Mouse (Mus musculus): ENCODE results near the gene D1Ertd622e. TPM values are rescaled to one million over a fixed set of nuclear protein-coding genes. Genes with fewer than 3 reads are reported as not detected.

Gene D1Ertd622e
- total RNA-seq, 2 experiments from 2014 or later, result 50.6 to 53.9 TPM

- no peak for DNase-seq (ENCODE audit: low spot score in 2 of 2)
Measured at GRCm38 (mm10) chr1:97634104-97634503, 27.8 kb downstream of the D1Ertd622e start.

DNA sequence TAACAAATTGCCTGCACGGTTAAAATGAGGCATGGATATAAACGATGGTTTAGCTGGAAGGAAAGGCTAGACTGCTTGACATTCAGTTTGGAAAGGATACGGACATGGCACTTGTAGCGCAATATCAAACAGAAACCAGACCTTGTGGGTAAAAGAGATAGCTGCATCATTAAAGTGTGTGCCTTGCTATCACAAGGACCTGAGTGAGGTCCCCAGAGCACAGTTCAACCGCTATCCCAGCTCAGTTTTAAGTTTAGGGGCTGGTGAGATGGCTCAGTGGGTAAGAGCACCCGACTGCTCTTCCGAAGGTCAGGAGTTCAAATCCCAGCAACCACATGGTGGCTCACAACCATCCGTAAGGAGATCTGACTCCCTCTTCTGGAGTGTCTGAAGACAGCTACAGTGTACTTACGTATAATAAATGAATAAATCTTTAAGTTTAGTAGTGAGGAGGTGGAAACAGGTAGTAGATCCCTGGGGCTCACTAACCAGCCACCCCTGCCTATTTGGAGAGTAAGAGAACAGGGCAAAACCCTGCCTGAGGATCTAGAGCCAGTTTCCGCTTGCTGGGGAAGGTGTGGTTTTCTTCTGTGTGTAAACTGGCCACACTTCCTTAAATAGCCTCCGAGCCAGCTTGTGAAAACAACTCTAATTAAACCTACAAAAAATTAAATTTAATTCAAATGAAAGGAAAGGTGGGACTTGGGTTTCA, 29.2 kb downstream of the D1Ertd622e start:
- DNase-seq (ENCODE audit: low spot score in 2 of 2), result no peak

DNA sequence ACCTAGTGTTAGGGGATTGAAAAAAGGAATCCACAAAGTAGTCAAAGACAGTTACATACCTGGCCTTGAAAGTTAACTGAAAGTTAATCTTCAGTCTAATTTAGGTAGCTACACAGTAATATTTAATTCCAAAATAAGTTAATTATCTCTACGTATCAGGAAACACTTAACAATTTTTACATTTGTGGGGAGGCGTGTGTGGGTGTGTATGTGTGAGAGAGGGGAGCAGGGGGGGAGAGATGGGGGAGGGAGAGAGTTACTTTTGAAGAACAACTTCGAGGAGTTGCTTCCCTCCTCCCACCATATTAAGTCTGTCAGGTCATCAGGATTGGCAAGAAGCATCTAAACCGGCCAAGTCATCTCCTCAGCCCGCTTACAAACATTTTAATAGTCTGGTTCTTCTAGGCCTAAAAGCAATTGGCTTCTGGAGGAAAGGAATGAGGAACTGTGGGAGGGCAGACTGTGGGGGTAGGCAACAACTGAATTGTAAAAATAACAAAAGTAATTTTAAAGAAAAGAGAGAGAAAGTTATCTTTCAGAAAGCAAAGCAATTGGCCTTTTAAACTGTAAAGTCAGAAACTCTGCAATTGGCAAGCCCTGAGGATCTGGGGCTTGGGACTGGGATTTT, 29.9 kb downstream of the D1Ertd622e start:
- no peak for DNase-seq (ENCODE audit: low spot score in 2 of 2)

- DNase-seq (ENCODE audit: low spot score in 2 of 2), result peak in 1 of 2 experiments; percentile 30
Measured at GRCm38 (mm10) chr1:97630146-97630545, 31.7 kb downstream of the D1Ertd622e start.

GRCm38 (mm10) chr1:97628859-97629258, 33.0 kb downstream of the D1Ertd622e start:
- DNase-seq (ENCODE audit: low spot score in 2 of 2), result no peak

GRCm38 (mm10) chr1:97628016-97628415, 33.9 kb downstream of the D1Ertd622e start:
- no peak for DNase-seq (ENCODE audit: low spot score in 2 of 2)

DNA sequence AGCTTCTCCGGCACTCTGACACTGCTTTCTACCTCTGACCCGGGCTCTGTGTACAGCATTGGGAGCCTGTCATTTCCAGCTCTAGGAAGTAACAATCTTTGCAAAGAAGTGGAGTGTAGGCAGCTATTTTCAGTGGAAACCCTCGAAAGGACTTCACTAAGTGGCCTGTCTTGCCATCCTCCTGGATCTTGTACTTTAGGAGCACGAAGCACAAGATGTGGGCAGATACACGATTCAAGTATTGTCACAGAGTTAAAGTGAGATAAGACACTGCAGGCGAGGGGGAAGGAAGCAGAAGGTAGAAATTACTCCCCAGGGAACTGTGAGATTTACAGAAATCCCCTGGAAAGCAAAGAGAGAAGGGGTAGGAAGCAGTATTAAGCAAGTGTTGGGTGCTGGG, 36.4 kb downstream of the D1Ertd622e start:
- DNase-seq (ENCODE audit: low spot score in 2 of 2), result no peak

GRCm38 (mm10) chr1:97624386-97624785, 37.5 kb downstream of the D1Ertd622e start:
- no peak for DNase-seq (ENCODE audit: low spot score in 2 of 2)

DNA sequence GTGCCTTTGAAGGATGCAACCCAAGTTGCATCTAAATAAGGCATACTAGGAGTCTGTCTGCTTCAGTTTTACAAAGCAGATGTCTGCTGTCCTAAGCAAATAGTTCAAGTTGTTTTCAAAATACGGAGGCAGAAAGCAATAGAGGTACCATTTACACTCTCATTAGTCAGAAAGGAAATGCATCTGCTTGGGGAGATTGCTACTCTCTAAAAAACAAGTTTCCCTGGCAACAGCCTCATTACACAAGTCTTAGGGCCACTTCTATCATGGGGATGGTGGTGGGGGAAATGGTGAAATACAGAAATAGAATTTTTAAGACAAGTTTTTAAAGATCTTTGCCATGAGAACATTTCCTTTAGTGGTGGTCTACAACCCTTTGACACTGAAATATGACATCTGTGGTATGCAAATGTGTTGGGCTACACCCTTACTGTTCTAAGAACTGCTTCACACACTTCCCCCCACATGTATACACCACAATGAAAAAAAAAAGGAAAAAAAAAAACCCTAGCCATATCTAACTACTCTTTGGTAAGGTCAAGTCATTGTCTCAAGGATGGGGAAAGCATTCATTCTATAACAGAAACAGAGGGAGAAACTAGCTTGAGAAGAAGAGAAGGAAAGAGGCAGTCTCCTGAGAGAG, 38.5 kb downstream of the D1Ertd622e start:
- DNase-seq (ENCODE audit: low spot score in 2 of 2), result no peak

DNA sequence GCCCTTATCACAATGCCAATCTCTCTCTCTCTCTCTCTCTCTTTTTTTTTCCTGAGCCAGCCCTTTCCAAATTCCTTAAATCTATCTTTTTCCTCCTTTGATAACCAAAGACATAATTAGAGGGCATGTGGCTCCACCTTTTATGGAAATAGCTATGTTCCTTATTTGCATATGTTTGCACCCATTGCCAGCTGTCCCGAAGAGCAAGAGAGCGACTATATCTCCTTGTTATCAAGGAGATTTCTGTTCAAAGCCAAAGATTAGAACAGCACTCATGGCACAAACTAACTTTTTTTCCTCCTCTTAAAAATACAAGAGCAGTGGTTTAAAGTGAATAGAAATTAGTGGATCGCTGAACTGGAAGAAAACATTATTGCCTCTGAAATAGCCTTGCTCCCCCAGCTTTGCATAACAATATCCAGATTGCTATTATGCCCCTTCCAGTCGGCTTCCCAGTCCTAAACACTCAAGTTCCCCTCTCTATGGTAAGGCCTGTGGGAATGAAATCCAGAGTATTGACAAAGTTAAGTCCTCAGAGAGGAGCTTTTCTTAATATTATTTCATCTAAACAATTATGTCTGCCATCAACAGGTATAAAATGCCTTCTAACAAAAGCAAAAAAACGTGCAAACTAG, 39.2 kb downstream of the D1Ertd622e start:
- DNase-seq (ENCODE audit: low spot score in 2 of 2), result no peak

GRCm38 (mm10) chr1:97619621-97620320, 42.1 kb downstream of the D1Ertd622e start:
- DNase-seq (ENCODE audit: low spot score in 2 of 2), result no peak

- DNase-seq (ENCODE audit: low spot score in 2 of 2), result no peak
Measured at GRCm38 (mm10) chr1:97615525-97615924, 46.3 kb downstream of the D1Ertd622e start.

DNA sequence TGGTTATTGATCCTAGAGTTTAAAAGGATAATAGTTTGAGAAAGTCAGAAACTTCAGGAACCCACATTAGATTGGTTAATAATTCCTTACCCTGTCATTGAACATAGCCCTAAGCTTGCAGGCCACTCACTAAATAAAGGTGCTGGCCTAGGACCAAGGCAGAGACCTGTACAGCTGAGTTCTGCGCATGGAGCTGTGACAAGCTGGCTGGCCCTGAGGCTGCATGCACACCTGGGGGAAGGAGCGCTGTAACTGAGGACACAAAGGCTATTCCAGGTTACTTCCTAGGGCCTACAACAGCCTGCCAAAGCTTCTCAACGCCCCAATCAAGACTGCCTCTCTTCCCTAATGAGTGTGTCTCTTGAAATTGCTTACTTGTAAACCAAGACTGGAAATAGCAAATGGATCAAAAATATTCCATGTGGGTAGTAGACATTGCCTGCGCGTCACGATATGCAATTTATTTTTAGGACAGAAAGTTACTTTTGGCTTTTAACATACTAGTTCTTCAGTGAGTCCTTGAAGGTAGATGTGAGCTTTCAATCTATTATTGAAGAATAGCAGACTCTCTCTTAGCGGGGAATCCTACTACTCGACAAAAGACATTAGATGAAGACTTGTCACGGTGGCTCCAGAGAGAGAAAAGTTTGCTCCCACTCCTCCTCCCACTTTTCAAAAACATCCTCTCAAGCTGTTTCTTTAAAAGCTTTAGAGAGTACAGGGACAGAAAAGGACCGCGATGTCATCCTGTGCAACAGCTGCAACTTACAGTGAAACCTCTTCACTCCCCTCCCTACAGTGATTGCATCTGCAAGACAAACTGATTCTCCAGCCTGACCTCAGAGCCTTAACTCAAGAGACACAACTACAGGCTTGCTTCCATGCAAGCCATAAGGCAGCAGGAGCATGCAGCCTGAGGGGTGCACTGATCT, 47.1 kb downstream of the D1Ertd622e start:
- DNase-seq (ENCODE audit: low spot score in 2 of 2), result no peak

- DNase-seq (ENCODE audit: low spot score in 2 of 2), result no peak
Measured at GRCm38 (mm10) chr1:97611747-97612146, 50.1 kb downstream of the D1Ertd622e start.

GRCm38 (mm10) chr1:97603361-97603760, 58.5 kb downstream of the D1Ertd622e start:
- no peak for DNase-seq (ENCODE audit: low spot score in 2 of 2)

DNA sequence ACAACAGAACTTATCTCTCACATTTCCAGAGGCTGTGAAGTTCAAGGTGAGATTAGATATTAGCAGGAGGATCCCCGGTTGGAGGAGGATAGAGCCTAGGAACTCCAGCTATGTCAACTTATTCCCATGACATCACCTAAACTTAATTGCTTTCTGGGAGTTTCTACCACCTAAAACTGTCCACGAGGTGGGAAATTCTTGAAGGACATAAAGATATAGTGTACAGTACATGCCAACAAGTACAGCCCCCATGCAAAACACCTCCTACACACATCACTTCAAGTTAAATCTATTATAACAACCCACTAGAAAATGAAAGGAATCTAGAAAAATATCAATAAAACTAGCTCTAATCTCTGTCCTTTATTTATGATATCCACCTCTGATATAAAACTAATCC, 61.5 kb downstream of the D1Ertd622e start:
- DNase-seq (ENCODE audit: low spot score in 2 of 2), result no peak

DNA sequence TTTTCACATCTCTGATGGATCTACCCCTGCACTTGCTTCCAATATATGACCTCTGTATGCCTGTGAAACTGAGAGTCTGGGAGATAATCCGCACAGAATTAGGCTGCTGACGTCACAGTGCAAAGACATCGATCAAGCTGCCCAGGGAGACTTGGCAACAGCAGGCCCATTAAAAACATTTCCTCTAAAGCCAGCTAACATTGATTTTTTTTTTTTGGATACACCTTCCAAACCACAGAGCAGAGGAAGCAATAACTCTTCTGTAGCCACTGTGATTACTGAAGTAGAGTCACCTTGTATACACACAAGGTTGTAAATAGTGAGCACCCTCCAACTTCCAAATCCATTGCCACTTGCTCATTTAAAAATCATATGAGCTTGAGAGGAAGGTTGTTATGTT, 62.8 kb downstream of the D1Ertd622e start:
- DNase-seq (ENCODE audit: low spot score in 2 of 2), result no peak

GRCm38 (mm10) chr1:97588561-97588960, 73.3 kb downstream of the D1Ertd622e start:
- DNase-seq (ENCODE audit: low spot score in 2 of 2), result no peak

- no peak for DNase-seq (ENCODE audit: low spot score in 2 of 2)
Measured at GRCm38 (mm10) chr1:97585106-97585505, 76.8 kb downstream of the D1Ertd622e start.

- no peak for DNase-seq (ENCODE audit: low spot score in 2 of 2)
Measured at GRCm38 (mm10) chr1:97584171-97584570, 77.7 kb downstream of the D1Ertd622e start.
